Mouse (Mus musculus): Measurements from ENCODE around the gene Naip5. TPM values are rescaled to one million over a fixed set of nuclear protein-coding genes. Genes with fewer than 3 reads are reported as not detected.
"Not testable (repeated sequence)": the region's sequence is repeated elsewhere in the genome, so short reads cannot be mapped to it uniquely, and the experiment has no call there.

Naip5 gene
- total RNA-seq (2022) = under 1 TPM in 2 of 4 experiments, not detected in 2; 0.07 to 0.08 TPM

- not testable (repeated sequence) for DNase-seq (ENCODE audit: low spot score in 2 of 2)
These were observed at the start of gene Naip5 for GRCm38 (mm10) chr13:100246223-100246622. Naip5 (minus strand) TSS chr13:100246323.

DNA sequence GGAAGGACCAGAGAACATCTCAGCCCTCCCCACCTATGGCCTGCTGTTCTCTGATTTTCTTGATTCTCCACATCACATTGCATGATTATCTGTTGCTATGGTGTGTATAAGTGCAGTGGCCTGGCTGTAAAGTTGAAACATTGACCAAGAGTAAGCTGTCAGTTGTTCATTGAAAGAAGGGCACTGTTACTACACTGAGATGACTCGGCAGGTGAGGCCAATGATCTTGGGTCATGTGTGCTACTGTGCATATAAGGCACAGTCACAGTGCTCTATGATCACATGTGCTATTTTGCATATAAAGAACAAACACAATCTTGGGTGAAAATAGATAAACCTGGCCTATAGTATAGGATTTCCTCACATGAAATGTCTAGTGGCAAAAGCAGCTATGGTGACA is 38.5 kb upstream of the Naip5 start:
- DNase-seq (ENCODE audit: low spot score in 2 of 2) = no peak

DNA sequence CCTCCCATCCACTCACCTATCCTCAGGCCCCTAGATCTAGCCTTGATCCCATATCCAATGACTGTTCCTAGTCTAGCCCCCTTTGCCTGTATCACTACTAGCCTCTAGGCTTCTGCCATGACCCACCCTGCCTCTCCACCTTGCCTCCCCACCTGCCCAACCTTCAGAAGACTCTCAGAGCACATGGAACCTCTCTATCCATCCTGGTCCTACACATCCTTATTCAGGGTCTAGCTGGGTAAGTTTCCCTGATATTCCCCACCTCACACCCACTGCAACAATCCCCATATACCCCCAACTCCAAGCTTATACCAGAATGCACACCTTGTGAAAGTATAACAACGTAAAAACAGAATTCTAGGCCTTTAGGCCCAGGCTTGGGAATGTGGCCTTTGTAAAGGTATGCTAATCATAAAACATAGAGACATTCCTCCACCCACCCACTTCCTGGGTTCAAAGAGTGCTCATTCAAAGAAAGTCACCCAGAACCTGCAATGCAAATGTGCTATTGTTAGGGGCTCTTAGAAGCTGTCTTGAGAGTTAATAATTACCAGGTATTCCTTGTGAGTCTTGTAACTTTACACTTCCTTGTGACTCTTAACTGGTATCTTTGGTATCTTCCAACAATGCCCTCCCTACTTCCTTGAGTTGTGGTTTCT is 25.5 kb upstream of the Naip5 start:
- not testable (repeated sequence) for DNase-seq (ENCODE audit: low spot score in 2 of 2)

DNA sequence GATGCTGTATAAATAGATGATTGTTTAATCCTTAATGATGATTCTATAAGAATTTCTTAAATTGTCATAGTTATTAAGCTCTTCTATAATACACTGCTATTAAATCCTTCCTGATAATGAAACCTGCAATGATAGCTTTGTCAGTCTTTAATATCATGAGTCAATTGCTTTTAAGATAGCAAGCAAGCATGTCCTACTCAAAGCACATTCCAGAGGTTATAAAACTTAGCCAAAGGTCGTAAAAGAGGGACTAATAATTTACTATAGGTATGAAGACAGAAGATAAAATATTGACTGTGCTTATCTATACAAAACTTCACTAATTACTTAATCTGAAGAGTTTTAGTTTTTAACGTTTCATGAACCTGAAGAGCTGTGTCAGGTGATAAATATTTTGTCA is 10.9 kb upstream of the Naip5 start:
- not testable (repeated sequence) for DNase-seq (ENCODE audit: low spot score in 2 of 2)

GRCm38 (mm10) chr13:100255925-100256324 is 9.8 kb upstream of the Naip5 start:
- not testable (repeated sequence) for DNase-seq (ENCODE audit: low spot score in 2 of 2)

- DNase-seq (ENCODE audit: low spot score in 2 of 2) = not testable (repeated sequence)
These were observed 5.8 kb upstream of the Naip5 start for GRCm38 (mm10) chr13:100251897-100252296.

DNA sequence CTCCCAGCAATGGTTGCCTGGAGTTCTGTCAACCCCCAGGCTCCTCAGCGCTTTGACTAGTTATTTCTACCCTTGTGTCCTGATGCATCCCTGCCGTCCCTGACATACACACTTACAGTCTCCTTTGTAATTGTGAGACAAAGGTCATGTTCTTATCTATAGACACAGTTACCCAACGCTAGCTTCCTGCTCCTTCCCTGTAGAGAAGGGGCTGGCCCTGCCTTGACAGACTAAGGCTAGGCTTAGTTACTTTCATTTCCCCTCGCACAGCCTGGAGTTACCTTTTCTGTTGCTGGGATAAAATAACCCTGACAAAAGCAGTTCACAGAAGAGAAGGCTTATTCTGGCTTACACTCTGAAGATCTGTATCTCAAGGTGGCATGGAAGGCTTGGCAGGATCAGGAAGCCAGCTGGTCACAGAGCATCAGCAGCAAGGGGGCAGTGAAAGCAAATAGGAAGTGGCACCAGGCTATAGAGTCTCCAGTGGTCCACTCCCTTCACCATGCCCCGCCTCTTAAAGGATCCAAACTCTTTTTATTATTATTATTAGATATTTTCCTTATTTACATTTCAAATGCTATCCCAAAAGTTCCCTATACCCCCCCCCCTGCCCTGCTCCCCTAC is 885 bp upstream of the Naip5 start:
- not testable (repeated sequence) for DNase-seq (ENCODE audit: low spot score in 2 of 2)

- no peak for DNase-seq (ENCODE audit: low spot score in 2 of 2)
These were observed 2.4 kb downstream of the Naip5 start for GRCm38 (mm10) chr13:100243702-100244101.

- DNase-seq (ENCODE audit: low spot score in 2 of 2) = not testable (repeated sequence)
These were observed 32.4 kb downstream of the Naip5 start for GRCm38 (mm10) chr13:100213683-100214082.

DNA sequence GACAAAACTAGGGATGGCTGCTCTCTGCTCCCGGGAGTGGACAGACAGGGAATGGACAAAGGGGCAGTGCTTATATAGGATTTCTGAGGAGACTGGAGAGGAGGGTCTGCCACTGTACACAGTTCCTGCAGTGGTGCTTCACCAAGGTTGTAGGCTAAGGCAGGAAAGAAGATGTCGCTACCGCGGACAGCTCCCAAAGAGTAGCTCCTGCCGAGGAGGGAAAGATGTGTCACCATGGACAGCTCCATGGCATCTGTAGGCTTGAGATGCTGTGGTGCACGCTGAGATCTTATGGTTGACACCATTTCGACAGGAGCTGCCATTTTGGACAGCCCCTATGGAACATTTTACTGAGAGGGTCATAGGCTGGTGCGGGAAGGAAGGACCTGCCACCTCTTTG is 35.6 kb downstream of the Naip5 start:
- DNase-seq (ENCODE audit: low spot score in 2 of 2) = no peak

DNA sequence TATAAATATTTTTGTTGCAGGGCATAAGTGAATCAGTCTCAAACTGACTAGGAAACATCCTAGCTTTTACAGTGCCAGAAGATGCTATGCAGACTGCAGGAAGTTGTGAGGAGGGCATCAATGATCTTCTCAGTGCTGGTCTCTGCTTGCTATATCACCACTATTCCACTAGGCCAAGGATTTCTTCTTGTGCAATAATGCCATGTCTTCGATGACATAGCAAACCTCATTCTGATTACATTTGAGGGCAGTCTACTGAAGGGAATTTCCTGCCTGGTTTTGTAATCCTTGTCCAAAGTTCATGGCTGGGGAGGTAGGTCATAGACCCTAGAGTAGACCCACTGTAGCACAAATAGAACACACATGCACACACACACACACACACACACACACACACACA is 42.8 kb downstream of the Naip5 start:
- no peak for DNase-seq (ENCODE audit: low spot score in 2 of 2)

DNA sequence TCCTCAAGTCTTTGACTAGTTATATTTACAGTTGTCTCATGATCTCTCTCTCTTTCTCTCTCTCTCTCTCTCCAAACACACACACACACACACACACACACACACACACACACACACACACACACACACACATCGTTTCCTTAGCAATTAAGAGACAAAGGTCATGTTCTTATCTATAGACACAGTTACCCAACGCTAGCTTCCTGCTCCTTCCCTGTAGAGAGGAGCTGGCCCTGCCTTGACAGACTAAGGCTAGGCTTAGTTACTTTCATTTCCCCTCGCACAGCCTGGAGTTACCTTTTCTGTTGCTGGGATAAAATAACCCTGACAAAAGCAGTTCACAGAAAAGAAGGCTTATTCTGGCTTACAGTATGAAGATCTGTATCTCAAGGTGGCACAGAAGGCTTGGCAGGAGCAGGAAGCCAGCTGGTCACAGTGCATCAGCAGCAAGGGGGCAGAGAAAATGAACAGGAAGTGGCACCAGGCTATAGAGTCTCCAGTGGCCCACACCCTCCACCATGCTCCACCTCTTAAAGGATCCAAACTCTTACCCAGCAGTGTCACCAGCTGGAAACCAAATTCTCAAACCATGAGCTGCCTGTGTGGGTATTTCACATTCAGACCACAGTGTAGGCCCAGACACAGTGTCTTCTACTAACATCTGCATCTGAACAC is 44.3 kb downstream of the Naip5 start, which contains the start of gene Naip2:
Naip2 (minus strand) TSS at position 434 of the 675 bp plus-strand sequence.
- not testable (repeated sequence) for DNase-seq (ENCODE audit: low spot score in 2 of 2)

DNA sequence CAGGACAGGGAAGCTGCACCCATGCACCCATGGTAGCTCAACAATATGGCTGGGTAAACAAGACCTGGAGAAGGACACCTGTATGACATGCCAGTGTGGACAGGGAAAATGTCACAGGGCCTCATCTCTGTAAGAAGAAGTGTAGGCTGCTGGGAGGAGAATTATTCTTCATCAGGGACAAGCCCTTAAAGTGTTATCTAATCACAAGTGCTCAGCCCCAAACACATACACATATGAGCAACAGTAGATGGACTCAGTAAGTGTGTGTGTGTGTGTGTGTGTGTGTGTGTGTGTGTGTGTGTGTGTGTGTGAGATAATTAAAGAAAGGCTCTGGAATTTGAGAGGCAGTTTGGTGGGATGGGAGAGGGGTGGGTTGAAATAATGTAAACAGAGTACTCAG is 45.3 kb downstream of the Naip5 start:
- no peak for DNase-seq (ENCODE audit: low spot score in 2 of 2)

GRCm38 (mm10) chr13:100195421-100195820 is 50.7 kb downstream of the Naip5 start:
- DNase-seq (ENCODE audit: low spot score in 2 of 2) = no peak

DNA sequence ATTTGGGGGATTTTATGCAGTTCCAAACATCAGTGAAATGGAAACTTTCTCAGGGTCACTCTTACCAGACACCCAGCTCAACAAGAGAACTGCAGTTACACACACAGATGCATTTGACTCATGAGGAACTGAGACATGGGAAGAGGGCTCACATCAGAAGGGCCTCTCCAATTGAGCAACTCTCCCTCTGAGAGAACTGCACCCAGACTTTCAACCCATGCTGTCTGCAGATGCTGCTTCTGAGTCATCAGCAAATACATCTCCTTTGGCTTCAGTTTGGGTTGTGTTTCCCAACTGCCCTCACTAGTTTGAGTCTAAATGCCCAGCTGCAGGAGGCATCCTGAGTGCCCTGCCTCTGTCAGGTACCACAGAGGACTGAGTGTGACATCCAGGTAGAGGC is 63.0 kb downstream of the Naip5 start:
- not testable (repeated sequence) for DNase-seq (ENCODE audit: low spot score in 2 of 2)

GRCm38 (mm10) chr13:100174360-100174759 is 71.8 kb downstream of the Naip5 start:
- DNase-seq (ENCODE audit: low spot score in 2 of 2) = not testable (repeated sequence)

GRCm38 (mm10) chr13:100166378-100166777 is 79.7 kb downstream of the Naip5 start:
- DNase-seq (ENCODE audit: low spot score in 2 of 2) = not testable (repeated sequence)

- not testable (repeated sequence) for DNase-seq (ENCODE audit: low spot score in 2 of 2)
These were observed 83.7 kb downstream of the Naip5 start for GRCm38 (mm10) chr13:100162467-100162866.

Data from gastrocnemius, adult 8-10 months (tissue).